Mouse (Mus musculus) layer of hippocampus, adult 9-11 months (tissue): ENCODE measurements around the gene Ebf1.
"Not testable (repeated sequence)": the region's sequence is repeated elsewhere in the genome, so short reads cannot be mapped to it uniquely, and the experiment has no call there.

Experiments used
- DNase-seq: peaks from one replicate; pipeline ENCODE4 v3.0.0; 2022

Ebf1 gene

GRCm38 (mm10) chr11:44616788-44617712, at the start of gene Ebf1:
TSS of gene Ebf1 (plus strand) at chr11:44617317.
- peak; percentile 27 for DNase-seq

- not testable (repeated sequence) for DNase-seq
Observed at GRCm38 (mm10) chr11:44570336-44570735, 46.8 kb upstream of the Ebf1 start.

GRCm38 (mm10) chr11:44572781-44573180, 44.3 kb upstream of the Ebf1 start:
- DNase-seq, result no peak

GRCm38 (mm10) chr11:44573396-44573795, 43.7 kb upstream of the Ebf1 start:
- DNase-seq, result no peak

GRCm38 (mm10) chr11:44574391-44574790, 42.7 kb upstream of the Ebf1 start:
- no peak for DNase-seq

GRCm38 (mm10) chr11:44574820-44575219, 42.3 kb upstream of the Ebf1 start:
- DNase-seq, result no peak

GRCm38 (mm10) chr11:44577911-44578310, 39.2 kb upstream of the Ebf1 start:
- DNase-seq, result no peak

GRCm38 (mm10) chr11:44581277-44581683, 35.8 kb upstream of the Ebf1 start:
- DNase-seq, result peak; percentile 28

- peak; percentile 21 for DNase-seq
Observed at GRCm38 (mm10) chr11:44586047-44586696, 30.9 kb upstream of the Ebf1 start.

GRCm38 (mm10) chr11:44593016-44593415, 24.1 kb upstream of the Ebf1 start:
- no peak for DNase-seq

- DNase-seq, result no peak
Observed at GRCm38 (mm10) chr11:44594768-44595167, 22.3 kb upstream of the Ebf1 start.

GRCm38 (mm10) chr11:44606881-44607280, 10.2 kb upstream of the Ebf1 start:
- DNase-seq, result no peak

- DNase-seq, result no peak
Observed at GRCm38 (mm10) chr11:44608646-44609045, 8.5 kb upstream of the Ebf1 start.

- peak; percentile 63 for DNase-seq
Observed at GRCm38 (mm10) chr11:44610971-44611781, 5.9 kb upstream of the Ebf1 start.

- DNase-seq, result no peak
Observed at GRCm38 (mm10) chr11:44612156-44612555, 5.0 kb upstream of the Ebf1 start.

- DNase-seq, result no peak
Observed at GRCm38 (mm10) chr11:44612681-44613410, 4.3 kb upstream of the Ebf1 start.

- no peak for DNase-seq
Observed at GRCm38 (mm10) chr11:44613411-44614180, 3.5 kb upstream of the Ebf1 start.

GRCm38 (mm10) chr11:44616078-44616787, 884 bp upstream of the Ebf1 start:
- DNase-seq, result no peak

- DNase-seq, result no peak
Observed at GRCm38 (mm10) chr11:44617734-44618586, 843 bp downstream of the Ebf1 start.
